Comparison of ENCODE assay signal across 18 mouse cellular contexts in the genomic region with DNA sequence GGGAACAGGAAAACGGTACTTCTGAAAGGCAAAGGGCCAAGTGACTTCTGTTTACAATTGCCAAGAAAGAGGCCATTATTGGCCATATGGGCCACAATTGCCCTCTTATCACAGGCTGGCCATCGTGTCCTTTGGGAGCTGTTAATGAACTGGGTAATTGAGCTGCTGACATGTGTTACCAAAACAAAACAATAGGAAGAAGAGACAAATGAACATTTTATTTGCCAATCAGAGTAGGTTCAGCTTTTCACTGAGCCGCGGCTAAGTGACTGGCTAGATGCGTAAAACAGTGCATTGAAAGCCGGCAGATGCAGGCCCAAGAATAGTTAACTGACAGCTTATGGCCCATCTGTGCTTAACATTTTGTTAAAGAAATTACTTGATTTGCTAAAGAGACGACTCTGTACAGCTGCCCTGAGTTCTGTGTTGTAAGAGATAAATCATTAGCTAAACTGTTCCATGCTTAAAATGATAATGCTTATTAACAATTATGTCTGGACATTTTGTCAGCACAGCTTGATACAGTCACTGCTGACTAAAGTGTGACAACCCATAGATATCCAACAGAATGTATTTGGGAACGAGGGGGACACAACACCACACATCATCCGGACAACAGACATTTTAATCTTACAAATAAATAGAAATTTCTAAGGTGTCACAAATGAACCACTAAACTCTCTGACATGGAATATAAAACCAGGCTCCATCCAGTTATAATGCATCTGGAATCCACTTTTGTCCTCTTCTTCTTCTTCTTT. TPM values are rescaled to one million over a fixed set of nuclear protein-coding genes. Genes with fewer than 3 reads are reported as not detected.
DNase-seq lines count a peak whose midpoint lies in the region; ATAC-seq and TF ChIP-seq lines count a peak whose summit lies in the region.
"Had no signal": no experiment of that assay in that cellular context is flagged by ENCODE, and none has a peak within 500 bp of the region (broad histone marks: within the 10 kb centered on the region; RNA-seq: fewer than 3 reads in every experiment).

No protein-coding gene starts in this region.

- no peak overlapping the region for H3K4me2 ChIP-seq in forebrain, postnatal 0 days (ENCODE audit: low read depth)
- no peak overlapping the region for H3K4me2 ChIP-seq in forebrain, embryonic 15.5 days (replicated peaks)
- peak overlapping the region; percentile 9; the same call in 1 of the 2 replicates for H3K4me2 ChIP-seq in midbrain, embryonic 14.5 days (ENCODE audit: low read length)
- H3K4me2 ChIP-seq: embryonic facial prominence, embryonic 12.5 days had no signal

- H3K9me3 ChIP-seq in forebrain, postnatal 0 days (ENCODE audit: low read length) = no peaks in the 10 kb centered on the region
- no peaks in the 10 kb centered on the region for H3K9me3 ChIP-seq in forebrain, embryonic 15.5 days
- H3K9me3 ChIP-seq in hindbrain, embryonic 10.5 days = no peaks in the 10 kb centered on the region
- H3K9me3 ChIP-seq in midbrain, embryonic 14.5 days (ENCODE audit: control insufficient read depth, low read length) = no peaks in the 10 kb centered on the region
- H3K9me3 ChIP-seq: embryonic facial prominence, embryonic 12.5 days had no signal

- peaks cover 95% of the 10 kb centered on the region for H3K27me3 ChIP-seq in forebrain, postnatal 0 days (ENCODE audit: insufficient read depth, low read length)
- H3K27me3 ChIP-seq in forebrain, embryonic 15.5 days = peaks cover 92% of the 10 kb centered on the region
- peaks cover 98% of the 10 kb centered on the region for H3K27me3 ChIP-seq in hindbrain, embryonic 10.5 days (ENCODE audit: insufficient read depth, poor library complexity, severe bottlenecking)
- peaks cover 48% of the 10 kb centered on the region for H3K27me3 ChIP-seq in midbrain, embryonic 14.5 days (ENCODE audit: control insufficient read depth, insufficient read depth, low read length)

- no peak overlapping the region for H3K9ac ChIP-seq in forebrain, postnatal 0 days
- H3K9ac ChIP-seq in forebrain, embryonic 15.5 days (replicated peaks) = no peak overlapping the region
- H3K9ac ChIP-seq in midbrain, embryonic 14.5 days (replicated peaks; ENCODE audit: low read length) = no peak overlapping the region
- H3K9ac ChIP-seq: embryonic facial prominence, embryonic 12.5 days; liver, postnatal 0 days had no signal

- no peak overlapping the region for H3K4me3 ChIP-seq in forebrain, postnatal 0 days (ENCODE audit: low read depth, low read length)
- H3K4me3 ChIP-seq in forebrain, embryonic 15.5 days = no peak overlapping the region
- no peak overlapping the region for H3K4me3 ChIP-seq in hindbrain, embryonic 10.5 days
- H3K4me3 ChIP-seq in midbrain, embryonic 14.5 days (replicated peaks; ENCODE audit: low read depth, low read length) = no peak overlapping the region
- H3K4me3 ChIP-seq: embryonic facial prominence, embryonic 12.5 days; heart, adult 2 months; layer of hippocampus, adult 2 months had no signal

- TF ChIP-seq POLR2A in brain, embryonic 14.5 days (IDR thresholded peaks at IDR 0.05; ENCODE audit: borderline replicate concordance, extremely low read depth, insufficient read depth, insufficient read length, poor library complexity, severe bottlenecking) = no peak

- WGBS in forebrain, postnatal 0 days = 12% methylated on average over 9 of the region's 9 CpGs
- 13% methylated on average over 9 of the region's 9 CpGs for WGBS in forebrain, embryonic 15.5 days
- 10% methylated on average over 9 of the region's 9 CpGs for WGBS in hindbrain, embryonic 10.5 days
- 5% methylated on average over 9 of the region's 9 CpGs for WGBS in midbrain, embryonic 14.5 days

- no peak overlapping the region for H3K27ac ChIP-seq in forebrain, postnatal 0 days (ENCODE audit: low read depth, low read length)
- H3K27ac ChIP-seq in forebrain, embryonic 15.5 days (replicated peaks) = no peak overlapping the region
- H3K27ac ChIP-seq in hindbrain, embryonic 10.5 days = no peak overlapping the region
- H3K27ac ChIP-seq in midbrain, embryonic 14.5 days (replicated peaks; ENCODE audit: low read depth, low read length) = no peak overlapping the region
- H3K27ac ChIP-seq: embryonic facial prominence, embryonic 12.5 days; heart, adult 2 months; layer of hippocampus, adult 2 months had no signal

- no peak for TF ChIP-seq CTCF in forebrain, postnatal 0 days (IDR thresholded peaks at IDR 0.05; ENCODE audit: low read depth)
- TF ChIP-seq CTCF in brain, embryonic 14.5 days (IDR thresholded peaks at IDR 0.05; ENCODE audit: borderline replicate concordance, extremely low read depth, insufficient read depth, insufficient read length) = no peak

- no peaks in the 10 kb centered on the region for H3K36me3 ChIP-seq in forebrain, postnatal 0 days (ENCODE audit: insufficient read depth)
- H3K36me3 ChIP-seq in forebrain, embryonic 15.5 days = no peaks in the 10 kb centered on the region
- no peaks in the 10 kb centered on the region for H3K36me3 ChIP-seq in hindbrain, embryonic 10.5 days
- no peaks in the 10 kb centered on the region for H3K36me3 ChIP-seq in midbrain, embryonic 14.5 days (ENCODE audit: control insufficient read depth, insufficient read depth, low read length)
- H3K36me3 ChIP-seq: embryonic facial prominence, embryonic 12.5 days had no signal

- DNase-seq in forebrain, postnatal 0 days = peak; percentile 62
- peak; percentile 86 for DNase-seq in brain, embryonic 14.5 days (ENCODE audit: low read depth)
- DNase-seq in hindbrain, embryonic 10.5 days (ENCODE audit: low spot score) = peak; percentile 45
- DNase-seq in midbrain, embryonic 14.5 days = peak; percentile 74
- no peak for DNase-seq in gastrocnemius, adult 8-10 months (ENCODE audit: low spot score in 2 of 2)
- no peak for DNase-seq in spleen, postnatal 36 days (ENCODE audit: low spot score in 2 of 2)
- DNase-seq in gastrocnemius, postnatal 4 days (ENCODE audit: low spot score in 2 of 2) = no peak
- DNase-seq: cerebellum, adult 11-12 months; heart, adult 2 months; heart, postnatal 4 days; liver, postnatal 0 days; thymus, adult 18-20 months had no signal

- no peaks in the 10 kb centered on the region for H3K4me1 ChIP-seq in forebrain, postnatal 0 days (ENCODE audit: insufficient read depth)
- H3K4me1 ChIP-seq in forebrain, embryonic 15.5 days = no peaks in the 10 kb centered on the region
- peaks cover 81% of the 10 kb centered on the region for H3K4me1 ChIP-seq in hindbrain, embryonic 10.5 days (replicated peaks)
- H3K4me1 ChIP-seq in midbrain, embryonic 14.5 days (ENCODE audit: control insufficient read depth, insufficient read depth, low read length) = peaks cover 33% of the 10 kb centered on the region

- no peak for ATAC-seq in forebrain, postnatal 0 days
- ATAC-seq in forebrain, embryonic 15.5 days (replicated peaks) = no peak
- ATAC-seq in midbrain, embryonic 14.5 days (ENCODE audit: low FRiP score, low TSS enrichment) = 0 out of 2 replicates have a peak, but pooled peaks have one; percentile 44
- ATAC-seq: liver, postnatal 0 days had no signal

RNA-seq across cellular contexts. Expression of gene Pax3, which starts 55.0 kb away (rescaled TPM):
- total RNA-seq in forebrain, postnatal 0 days (2014; rRNA removed) = 0.15 and 0.19 TPM in 2 replicates
- polyA plus RNA-seq in forebrain, postnatal 0 days (2015; fragmentation: Nextera tagmentation; extraction: Ambion mirVana) = 0.04 and 0.40 TPM in 2 replicates
- polyA plus RNA-seq in forebrain, embryonic 15.5 days (2015; fragmentation: Nextera tagmentation; extraction: Ambion mirVana) = 0.19 and 0.70 TPM in 2 replicates
- 4.8 and 10.6 TPM in 2 replicates for polyA plus RNA-seq in brain, embryonic 14.5 days (2012; rRNA removed)
- 47.6 and 54.6 TPM in 2 replicates for polyA plus RNA-seq in hindbrain, embryonic 10.5 days (2016; fragmentation: Nextera tagmentation; extraction: Ambion mirVana)
- polyA plus RNA-seq in midbrain, embryonic 14.5 days (2014; fragmentation: Nextera tagmentation; extraction: Ambion mirVana) = 16.0 and 23.6 TPM in 2 replicates
- total RNA-seq in gastrocnemius, adult 8-10 months (2022) = not detected
- under 1 TPM in 1 of 2 experiments, not detected in 1; 0.13 TPM for total RNA-seq in gastrocnemius, postnatal 4 days (2021)
- total RNA-seq: heart, adult 2 months; layer of hippocampus, adult 2 months; left cerebral cortex, postnatal 36 days; MEL had no signal
- polyA plus RNA-seq: frontal cortex, adult 2 months; liver, postnatal 0 days had no signal

Comparison
In these comparisons a context has a peak if more than half of its experiments do, and no peak if none do; other contexts are left out.
1. DNase-seq: peak in forebrain, postnatal 0 days (single experiment), brain, embryonic 14.5 days (single experiment), hindbrain, embryonic 10.5 days (single experiment) and midbrain, embryonic 14.5 days (single experiment); none in gastrocnemius, adult 8-10 months (0 of 2), spleen, postnatal 36 days (0 of 2) and gastrocnemius, postnatal 4 days (0 of 2).